Mouse (Mus musculus) monocyte, adult 5-6 weeks (primary cell): ENCODE measurements around the gene Ehmt2. TPM values are rescaled to one million over a fixed set of nuclear protein-coding genes. Genes with fewer than 3 reads are reported as not detected.

ENCODE experiments used
- ATAC-seq: fragments of 153-309, 156-312 bp; replicated peaks from 2 replicates; pipeline ENCODE4 v1.8.0; 2017; ENCODE audit warnings: mild to moderate bottlenecking; ENCODE audit not compliant: low TSS enrichment, insufficient number of reproducible peaks, severe bottlenecking, poor library complexity, low FRiP score
- total RNA-seq: library from RNA; stranded (forward); fragments of 200-1000, 200-491, 200-594 nt; gene quantifications from 3 replicates; pipeline ENCODE4 v1.2.3, GENCODE M21; 2017

Ehmt2 gene
- total RNA-seq, 1 experiment from 2014 or later = 102 TPM

GRCm38 (mm10) chr17:34962125-34962524 lies 63.9 kb downstream of the Ehmt2 start:
- ATAC-seq = no peak

- no peak for ATAC-seq
Observed at GRCm38 (mm10) chr17:34962841-34963240, 64.6 kb downstream of the Ehmt2 start.

Other genes starting within 250 kb of the Ehmt2 start
- not detected in 3 replicates for gene Tnxb, start 227.9 kb upstream of the Ehmt2 start, total RNA-seq
- 0.19 to 0.64 TPM (median 0.19 TPM) in 3 replicates for gene C4b, start 154.6 kb upstream of the Ehmt2 start, total RNA-seq
- not detected in 3 replicates for gene Cyp21a1, start 93.9 kb upstream of the Ehmt2 start, total RNA-seq
- gene Stk19, start 61.5 kb upstream of the Ehmt2 start, total RNA-seq = 28.8 to 49.5 TPM (median 40.0 TPM) in 3 replicates
- 13.2 to 57.9 TPM (median 29.1 TPM) in 3 replicates for gene Dxo, start 61.5 kb upstream of the Ehmt2 start, total RNA-seq
- gene Skiv2l, start 48.3 kb upstream of the Ehmt2 start, total RNA-seq = 55.7 to 103 TPM (median 62.4 TPM) in 3 replicates
- 16.3 to 45.3 TPM (median 33.1 TPM) in 3 replicates for gene Nelfe, start 48.1 kb upstream of the Ehmt2 start, total RNA-seq
- gene Cfb, start 36.0 kb upstream of the Ehmt2 start, total RNA-seq = 1.1 to 4.8 TPM (median 2.8 TPM) in 3 replicates
- 0.57 to 1.7 TPM (median 1.6 TPM) in 3 replicates for gene Zbtb12, start 19.0 kb upstream of the Ehmt2 start, total RNA-seq
- gene Gm20547, start 16.4 kb upstream of the Ehmt2 start, total RNA-seq = not detected in 3 replicates
- gene C2, start 204 bp upstream of the Ehmt2 start, total RNA-seq = not detected in 3 replicates
- gene Slc44a4, start 16.0 kb downstream of the Ehmt2 start, total RNA-seq = not detected in 3 replicates
- gene Neu1, start 32.8 kb downstream of the Ehmt2 start, total RNA-seq = 29.6 to 39.9 TPM (median 37.2 TPM) in 3 replicates
- 12.5 to 375 TPM (median 15.8 TPM) in 3 replicates for gene Hspa1b, start 60.8 kb downstream of the Ehmt2 start, total RNA-seq
- gene Gm20481, start 71.4 kb downstream of the Ehmt2 start, total RNA-seq = 1.4 TPM in 1 of 3 replicates, not detected in the others
- gene Hspa1a, start 73.7 kb downstream of the Ehmt2 start, total RNA-seq = 4.9 to 201 TPM (median 8.6 TPM) in 3 replicates
- gene Hspa1l, start 74.2 kb downstream of the Ehmt2 start, total RNA-seq = 1.1 to 1.7 TPM in 2 of 3 replicates, not detected in the other
- 9.3 to 13.9 TPM (median 10.6 TPM) in 3 replicates for gene Lsm2, start 83.4 kb downstream of the Ehmt2 start, total RNA-seq
- gene Vars, start 102.5 kb downstream of the Ehmt2 start, total RNA-seq = 89.9 to 126 TPM (median 116 TPM) in 3 replicates
- not detected in 3 replicates for gene Vwa7, start 118.1 kb downstream of the Ehmt2 start, total RNA-seq
- 1.2 TPM in 1 of 3 replicates, not detected in the others for gene Sapcd1, start 129.5 kb downstream of the Ehmt2 start, total RNA-seq
- gene Msh5, start 148.3 kb downstream of the Ehmt2 start, total RNA-seq = 0.76 to 1.6 TPM in 2 of 3 replicates, not detected in the other
- 356 to 514 TPM (median 477 TPM) in 3 replicates for gene Clic1, start 151.5 kb downstream of the Ehmt2 start, total RNA-seq
- gene Ddah2, start 160.6 kb downstream of the Ehmt2 start, total RNA-seq = 1.1 TPM in 1 of 3 replicates, not detected in the others
- gene Ly6g6c, start 166.9 kb downstream of the Ehmt2 start, total RNA-seq = not detected in 3 replicates
- 0.57 to 3.1 TPM (median 0.75 TPM) in 3 replicates for gene Mpig6b, start 167.7 kb downstream of the Ehmt2 start, total RNA-seq
- not detected in 3 replicates for gene Ly6g6e, start 178.4 kb downstream of the Ehmt2 start, total RNA-seq
- 2.3 TPM in 1 of 3 replicates, not detected in the others for gene Ly6g6d, start 179.6 kb downstream of the Ehmt2 start, total RNA-seq
- gene Ly6g6f, start 187.1 kb downstream of the Ehmt2 start, total RNA-seq = 0.39 TPM in 1 of 3 replicates, not detected in the others
- 24.3 to 47.0 TPM (median 28.3 TPM) in 3 replicates for gene Abhd16a, start 190.8 kb downstream of the Ehmt2 start, total RNA-seq
- not detected in 3 replicates for gene Ly6g5c, start 209.8 kb downstream of the Ehmt2 start, total RNA-seq
- not detected in 3 replicates for gene Ly6g5b, start 217.0 kb downstream of the Ehmt2 start, total RNA-seq
- 62.4 to 126 TPM (median 65.8 TPM) in 3 replicates for gene Gpank1, start 223.0 kb downstream of the Ehmt2 start, total RNA-seq
- 188 to 293 TPM (median 226 TPM) in 3 replicates for gene Csnk2b, start 223.6 kb downstream of the Ehmt2 start, total RNA-seq
- gene D17H6S53E, start 227.9 kb downstream of the Ehmt2 start, total RNA-seq = 33.5 to 43.7 TPM (median 42.6 TPM) in 3 replicates
- gene Apom, start 233.6 kb downstream of the Ehmt2 start, total RNA-seq = 1.4 TPM in 1 of 3 replicates, not detected in the others
- gene Bag6, start 236.7 kb downstream of the Ehmt2 start, total RNA-seq = 72.4 to 192 TPM (median 104 TPM) in 3 replicates